Mouse (Mus musculus): ENCODE measurements around the gene Rps26.

The Rps26 gene

GRCm38 (mm10) chr10:128602470-128603128 is 23.9 kb downstream of the Rps26 start:
- DNase-seq: no peak

GRCm38 (mm10) chr10:128601499-128601898 is 25.0 kb downstream of the Rps26 start:
- DNase-seq: no peak

- DNase-seq: no peak
Observed at GRCm38 (mm10) chr10:128598476-128598875, 28.1 kb downstream of the Rps26 start.

GRCm38 (mm10) chr10:128592797-128593196 is 33.8 kb downstream of the Rps26 start:
- no peak for DNase-seq

GRCm38 (mm10) chr10:128591436-128591835 is 35.1 kb downstream of the Rps26 start:
- no peak for DNase-seq

- peak; percentile 63 to 67 for DNase-seq
Observed at GRCm38 (mm10) chr10:128590193-128590690, 36.3 kb downstream of the Rps26 start.

- peak; percentile 54 to 58 for DNase-seq
Observed at GRCm38 (mm10) chr10:128589464-128590192, 36.9 kb downstream of the Rps26 start, which contains the start of gene Erbb3. Gene Erbb3, minus strand, starts transcription at chr10:128589652.

DNA sequence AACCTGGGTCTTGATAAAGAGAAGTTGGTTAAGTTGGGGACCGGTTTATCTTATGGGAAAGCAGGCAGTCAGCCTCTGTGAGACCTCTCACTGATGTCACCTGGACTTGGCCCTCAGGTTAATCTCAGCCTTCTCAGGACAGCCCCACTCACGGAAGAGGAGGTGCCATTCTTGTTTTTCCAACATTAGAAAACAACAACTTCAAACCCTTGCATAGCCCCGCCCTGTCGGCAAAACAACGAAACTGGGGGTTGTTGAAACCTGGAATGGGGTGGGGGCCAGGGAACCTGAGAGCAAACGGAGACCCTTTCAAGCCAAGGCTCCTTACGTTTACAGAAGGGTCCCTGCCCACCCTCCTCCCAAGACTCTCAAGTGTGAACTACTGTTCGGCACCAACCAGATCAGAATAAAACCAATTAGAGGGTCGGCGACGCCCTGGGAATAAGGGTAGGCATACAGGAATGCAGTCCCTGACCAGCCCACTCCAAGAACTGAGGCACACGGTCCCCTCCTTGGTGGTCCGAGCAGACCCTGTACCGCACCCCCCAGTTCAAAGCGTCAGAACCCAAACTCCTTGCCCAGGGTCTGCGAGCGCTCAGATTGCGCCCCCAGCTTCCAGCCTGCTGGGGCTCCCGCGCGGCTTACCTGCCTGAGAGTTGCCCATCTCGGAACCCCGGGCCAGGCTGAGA is 37.6 kb downstream of the Rps26 start:
- no peak for DNase-seq

DNA sequence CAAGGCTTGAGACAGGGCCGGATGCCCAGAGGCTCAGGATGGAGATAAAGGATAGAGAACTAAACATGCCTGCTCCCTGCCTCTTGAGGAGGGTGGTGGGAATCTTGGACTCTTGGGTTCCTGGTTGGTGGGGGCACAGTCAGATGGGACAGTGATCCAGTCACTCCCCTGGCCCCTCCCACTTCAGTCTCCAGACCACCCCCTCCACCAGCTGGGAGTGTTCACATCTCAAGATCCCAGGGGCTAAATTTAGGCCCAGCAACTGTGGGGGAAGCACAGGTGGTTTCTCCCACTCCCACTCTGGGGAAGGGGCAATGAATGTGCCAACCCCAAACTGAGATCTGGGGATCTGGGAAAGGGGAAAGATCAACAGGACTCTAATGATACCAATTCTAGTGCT is 38.4 kb downstream of the Rps26 start:
- DNase-seq: no peak

DNA sequence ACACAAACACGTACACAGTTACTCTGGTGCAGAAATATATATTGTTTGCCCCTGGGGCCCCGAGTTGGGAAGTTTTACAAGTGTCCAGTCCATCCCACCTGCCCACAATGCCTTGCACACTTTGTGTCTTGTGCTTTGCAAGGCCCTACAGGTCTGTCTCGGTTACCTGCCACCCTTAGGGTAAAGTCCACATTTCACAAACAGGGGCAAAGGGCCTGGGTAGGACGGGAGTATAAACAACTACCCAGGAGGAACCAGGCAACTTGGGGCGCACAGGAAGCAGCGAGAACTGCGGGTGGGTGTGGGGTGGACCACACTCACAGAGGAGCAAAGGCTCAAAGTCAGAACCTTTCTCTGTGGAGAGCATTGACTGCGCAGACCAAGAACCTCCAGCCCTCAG is 38.9 kb downstream of the Rps26 start:
- DNase-seq: no peak

DNA sequence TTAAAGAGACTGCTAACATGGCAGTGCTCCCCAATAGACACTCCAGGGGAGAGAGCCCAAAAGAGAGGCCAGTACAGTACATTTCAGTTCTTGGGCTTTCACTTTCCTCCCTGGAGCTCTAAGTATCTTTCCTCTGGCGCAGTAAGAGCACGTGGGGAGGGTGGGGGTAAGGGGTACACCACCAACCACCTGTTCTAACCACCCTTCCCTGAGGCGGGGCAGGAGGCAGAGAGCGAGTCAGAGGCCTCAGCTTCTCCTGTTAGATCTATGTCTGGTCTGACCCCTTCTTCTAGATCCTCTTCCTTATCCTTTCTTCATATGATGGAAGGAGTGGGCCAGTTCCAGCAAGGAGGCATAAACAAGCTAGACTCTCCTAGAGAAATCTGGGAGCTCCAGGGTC is 39.4 kb downstream of the Rps26 start:
- DNase-seq: no peak

DNA sequence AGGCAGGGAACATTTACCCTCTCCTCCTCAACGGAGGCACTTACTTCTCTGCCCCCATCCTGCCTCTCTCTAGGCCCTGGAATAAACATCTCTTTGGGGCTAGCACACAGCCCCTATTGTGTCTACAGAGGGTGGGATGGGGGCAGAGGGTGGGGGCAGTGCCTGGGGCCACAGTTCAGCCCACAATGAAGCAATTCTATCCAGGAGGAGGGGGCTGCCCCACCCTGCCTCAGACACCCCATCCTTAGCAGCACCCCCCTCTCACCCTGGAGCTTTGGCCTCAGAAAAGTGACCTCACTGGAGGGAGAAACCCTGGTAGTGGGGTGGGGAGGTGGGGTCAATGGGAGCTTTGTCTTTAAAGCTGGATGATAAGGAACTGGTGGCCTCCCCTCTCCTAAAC is 40.0 kb downstream of the Rps26 start:
- no peak for DNase-seq

DNA sequence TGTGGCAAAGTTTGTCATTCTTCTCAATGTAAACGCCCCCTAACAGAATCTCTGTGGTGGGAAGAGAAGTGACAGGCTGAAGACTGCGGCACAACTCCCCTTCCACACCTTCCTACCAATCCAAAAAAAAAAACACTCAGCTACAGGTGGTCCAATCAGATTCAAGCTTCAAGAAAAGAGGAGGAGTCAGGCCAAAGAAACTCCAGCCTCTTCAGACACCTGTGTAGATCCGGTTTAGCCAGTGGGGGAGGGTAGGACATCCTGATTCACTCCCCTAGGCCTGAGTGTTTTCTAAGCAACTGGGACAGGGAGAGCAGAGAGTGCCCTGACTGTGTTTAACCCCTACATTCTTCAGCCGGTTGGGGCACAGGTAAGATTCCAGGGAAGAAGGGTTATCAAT is 42.2 kb downstream of the Rps26 start:
- no peak for DNase-seq

GRCm38 (mm10) chr10:128583644-128584043 is 42.9 kb downstream of the Rps26 start:
- no peak for DNase-seq

DNA sequence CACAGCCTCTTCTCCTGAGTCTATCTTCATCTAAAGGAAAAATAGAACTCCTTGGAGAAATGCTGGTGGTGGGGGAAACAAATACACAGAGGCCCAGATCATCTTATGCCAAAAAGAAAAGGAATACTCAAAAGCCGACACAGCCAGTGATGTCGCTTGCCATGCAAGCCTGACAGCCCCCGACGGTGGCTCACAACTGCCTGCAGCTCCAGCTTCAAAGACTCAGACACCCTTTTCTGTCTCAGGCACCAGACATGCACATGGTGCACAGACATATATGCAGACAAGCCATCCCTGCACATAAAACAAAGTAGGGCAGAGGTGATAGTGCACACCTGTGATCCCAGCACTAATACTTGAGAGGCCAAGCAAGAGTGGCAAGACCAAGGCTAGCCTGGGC is 46.8 kb downstream of the Rps26 start:
- no peak for DNase-seq

- no peak for DNase-seq
Observed at GRCm38 (mm10) chr10:128579298-128579697, 47.2 kb downstream of the Rps26 start.

GRCm38 (mm10) chr10:128578330-128578729 is 48.2 kb downstream of the Rps26 start:
- no peak for DNase-seq

DNA sequence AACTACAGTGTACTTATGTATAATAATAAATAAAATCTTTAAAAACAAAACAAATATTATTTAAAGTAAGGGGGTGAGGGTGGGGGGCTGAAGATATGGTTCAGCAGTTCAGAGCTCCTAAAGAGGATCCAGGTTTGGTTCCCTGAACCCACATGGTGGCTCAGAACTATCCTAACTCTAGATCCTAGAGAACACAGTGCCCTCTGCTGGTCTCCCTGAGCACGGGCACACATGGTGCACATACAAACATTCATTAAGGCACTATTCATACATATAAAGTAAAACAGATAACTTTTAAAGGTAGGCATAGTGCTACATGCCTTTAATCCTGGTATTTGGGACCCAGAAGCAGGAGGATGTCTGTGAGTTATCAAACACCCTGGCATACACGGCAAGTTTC is 51.5 kb downstream of the Rps26 start:
- DNase-seq: peak in 1 of 2 experiments; percentile 27

All from B cell, adult 2 months (primary cell).